Mouse (Mus musculus) liver, embryonic 11.5 days (tissue): ENCODE data around the gene Nudt8. TPM values are rescaled to one million over a fixed set of nuclear protein-coding genes. Genes with fewer than 3 reads are reported as not detected.

Experiments
- polyA plus RNA-seq: library from polyadenylated mRNA; unstranded; fragments of >200 nt; fragmentation: Nextera tagmentation; extraction: Ambion mirVana; gene quantifications from 2 replicates; pipeline ENCODE4 v1.2.1, GENCODE M21; 2014

The Nudt8 gene
- polyA plus RNA-seq, 1 experiment from 2014 or later: 32.3 TPM

Other genes starting within 250 kb of the Nudt8 start
- 17.8 and 17.9 TPM in 2 replicates for gene Kmt5b, start 233.2 kb upstream of the Nudt8 start, polyA plus RNA-seq
- gene Chka, start 148.8 kb upstream of the Nudt8 start, polyA plus RNA-seq: 35.4 and 37.5 TPM in 2 replicates
- 39.8 and 42.8 TPM in 2 replicates for gene Tcirg1, start 93.4 kb upstream of the Nudt8 start, polyA plus RNA-seq
- gene Ndufs8, start 87.8 kb upstream of the Nudt8 start, polyA plus RNA-seq: 278 and 287 TPM in 2 replicates
- gene Aldh3b1, start 70.8 kb upstream of the Nudt8 start, polyA plus RNA-seq: 1.7 TPM in 2 replicates
- 14.2 and 16.0 TPM in 2 replicates for gene Unc93b1, start 65.4 kb upstream of the Nudt8 start, polyA plus RNA-seq
- gene Aldh3b3, start 41.9 kb upstream of the Nudt8 start, polyA plus RNA-seq: not detected in 2 replicates
- 0.48 and 0.70 TPM in 2 replicates for gene Aldh3b2, start 28.3 kb upstream of the Nudt8 start, polyA plus RNA-seq
- 12.0 and 14.5 TPM in 2 replicates for gene Acy3, start 14.0 kb upstream of the Nudt8 start, polyA plus RNA-seq
- gene Tbx10, start 7.8 kb upstream of the Nudt8 start, polyA plus RNA-seq: 1.8 TPM in 2 replicates
- 1.6 and 2.4 TPM in 2 replicates for gene Gm49405, start within 50 bp of the Nudt8 start, polyA plus RNA-seq
- gene Doc2g, start 2.7 kb downstream of the Nudt8 start, polyA plus RNA-seq: 2.8 and 4.1 TPM in 2 replicates
- gene Ndufv1, start 12.2 kb downstream of the Nudt8 start, polyA plus RNA-seq: 232 and 234 TPM in 2 replicates
- gene Gstp1, start 37.4 kb downstream of the Nudt8 start, polyA plus RNA-seq: 733 and 765 TPM in 2 replicates
- gene Gstp2, start 45.4 kb downstream of the Nudt8 start, polyA plus RNA-seq: 5.5 and 6.1 TPM in 2 replicates
- gene Gstp3, start 59.0 kb downstream of the Nudt8 start, polyA plus RNA-seq: 14.6 and 16.7 TPM in 2 replicates
- gene Cabp2, start 81.0 kb downstream of the Nudt8 start, polyA plus RNA-seq: 0.51 and 0.52 TPM in 2 replicates
- 121 and 135 TPM in 2 replicates for gene Cdk2ap2, start 96.6 kb downstream of the Nudt8 start, polyA plus RNA-seq
- 7.2 and 8.0 TPM in 2 replicates for gene Pitpnm1, start 99.4 kb downstream of the Nudt8 start, polyA plus RNA-seq
- 56.2 and 61.8 TPM in 2 replicates for gene Aip, start 125.3 kb downstream of the Nudt8 start, polyA plus RNA-seq
- gene Gpr152, start 139.2 kb downstream of the Nudt8 start, polyA plus RNA-seq: not detected in 2 replicates
- gene Cabp4, start 143.5 kb downstream of the Nudt8 start, polyA plus RNA-seq: 0.21 TPM in 1 of 2 replicates, not detected in the other
- 126 and 132 TPM in 2 replicates for gene Coro1b, start 148.0 kb downstream of the Nudt8 start, polyA plus RNA-seq
- gene Ptprcap, start 153.0 kb downstream of the Nudt8 start, polyA plus RNA-seq: 38.7 and 41.1 TPM in 2 replicates
- 41.0 and 53.5 TPM in 2 replicates for gene Rps6kb2, start 162.8 kb downstream of the Nudt8 start, polyA plus RNA-seq
- 0.89 and 1.2 TPM in 2 replicates for gene Carns1, start 174.9 kb downstream of the Nudt8 start, polyA plus RNA-seq
- 3.3 and 3.4 TPM in 2 replicates for gene Tbc1d10c, start 190.7 kb downstream of the Nudt8 start, polyA plus RNA-seq
- 773 and 809 TPM in 2 replicates for gene Ppp1ca, start 191.5 kb downstream of the Nudt8 start, polyA plus RNA-seq
- gene Rad9a, start 201.1 kb downstream of the Nudt8 start, polyA plus RNA-seq: 35.7 and 38.8 TPM in 2 replicates
- gene Clcf1, start 213.7 kb downstream of the Nudt8 start, polyA plus RNA-seq: 1.9 and 2.4 TPM in 2 replicates
- not detected in 2 replicates for gene AC109138.7, start 213.8 kb downstream of the Nudt8 start, polyA plus RNA-seq
- gene Pold4, start 231.3 kb downstream of the Nudt8 start, polyA plus RNA-seq: 22.1 and 24.9 TPM in 2 replicates